Mouse (Mus musculus): ENCODE data around the gene Adgrl4.

DNA sequence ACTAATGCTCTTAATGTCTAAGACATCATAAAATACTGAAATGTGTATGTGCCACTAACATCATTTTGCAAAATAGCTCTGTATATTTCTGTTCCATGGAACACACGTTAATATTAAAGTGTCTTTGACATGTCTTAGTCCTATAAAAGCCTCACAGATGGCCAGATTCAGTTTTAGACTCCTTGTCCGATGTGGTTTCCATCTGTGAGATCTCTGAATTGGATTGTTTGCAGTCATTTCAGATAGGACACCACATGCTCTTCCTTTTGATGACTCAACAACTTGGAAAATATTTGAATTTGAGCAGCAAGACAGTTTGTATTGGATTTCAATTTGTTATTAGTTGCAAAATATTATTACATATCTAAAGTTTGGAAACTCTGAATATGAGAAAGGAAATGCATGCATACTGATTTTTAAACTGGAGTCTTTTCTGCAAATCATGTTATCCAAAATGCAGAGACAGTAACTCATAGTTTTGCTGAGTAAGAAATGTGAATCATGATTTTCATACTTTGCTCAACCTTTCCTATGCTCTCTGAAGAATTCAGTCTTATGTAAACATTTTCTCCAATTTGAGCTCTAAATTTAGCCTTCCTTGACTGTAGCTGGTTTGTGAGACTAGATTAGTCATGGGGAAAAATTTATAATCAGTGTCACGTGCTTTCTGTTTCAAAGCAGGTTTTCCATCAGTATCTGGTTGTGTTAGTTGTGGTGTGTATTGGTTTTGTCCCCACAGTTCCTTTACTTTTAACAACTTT lies 21.9 kb downstream of the Adgrl4 start:
- TF ChIP-seq POLR2A (IDR thresholded peaks at IDR 0.05; ENCODE audit: insufficient read depth, low read length): no peak
- TF ChIP-seq CTCF (IDR thresholded peaks at IDR 0.05; ENCODE audit: low read depth, low read length): no peak
